Mouse (Mus musculus) CD4-positive, CD25-positive, alpha-beta regulatory T cell, adult 2 months (primary cell): Measurements from ENCODE around the gene Prp2.
"Not testable (repeated sequence)": the region's sequence is repeated elsewhere in the genome, so short reads cannot be mapped to it uniquely, and the experiment has no call there.

Source experiments
- DNase-seq: peaks from one replicate; pipeline ENCODE4 v3.0.0-alpha.2; 2012; ENCODE audit warnings: low read depth, low spot score

Prp2 gene

DNA sequence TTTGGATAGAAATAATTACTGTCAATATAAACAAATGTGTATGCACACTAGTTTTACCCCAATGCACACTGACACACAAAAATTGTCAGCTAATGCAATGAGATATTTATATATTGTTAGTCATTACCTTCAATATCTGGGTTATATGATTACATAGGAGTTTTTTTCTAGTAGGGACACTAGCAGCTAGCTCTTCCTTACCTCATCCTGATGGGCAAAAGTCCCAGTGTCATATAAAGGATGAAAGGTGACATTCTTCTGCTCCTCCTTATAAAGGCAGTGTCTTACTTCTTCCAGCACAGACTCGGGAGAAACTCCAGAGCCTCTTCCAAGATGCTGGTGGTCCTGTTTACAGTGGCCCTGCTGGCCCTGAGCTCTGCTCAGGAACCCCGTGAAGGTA, at the start of gene Prp2:
Prp2 (plus strand) TSS at position 301 of the 400 bp plus-strand sequence.
- not testable (repeated sequence) for DNase-seq

DNA sequence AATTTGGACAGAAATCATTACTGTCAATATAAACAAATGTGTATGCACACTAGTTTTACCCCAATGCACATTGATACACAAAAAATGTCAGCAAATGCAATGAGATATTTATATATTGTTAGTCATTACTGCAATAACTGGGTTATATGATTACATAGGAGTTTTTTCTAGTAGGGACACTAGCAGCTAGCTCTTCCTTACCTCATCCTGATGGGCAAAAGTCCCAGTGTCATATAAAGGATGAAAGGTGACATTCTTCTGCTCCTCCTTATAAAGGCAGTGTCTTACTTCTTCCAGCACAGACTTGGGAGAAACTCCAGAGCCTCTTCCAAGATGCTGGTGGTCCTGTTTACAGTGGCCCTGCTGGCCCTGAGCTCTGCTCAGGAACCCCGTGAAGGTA, 26.2 kb upstream of the Prp2 start, which contains the start of gene Prh1:
Prh1 (plus strand) TSS at position 301 of the 400 bp plus-strand sequence.
- DNase-seq, result not testable (repeated sequence)

DNA sequence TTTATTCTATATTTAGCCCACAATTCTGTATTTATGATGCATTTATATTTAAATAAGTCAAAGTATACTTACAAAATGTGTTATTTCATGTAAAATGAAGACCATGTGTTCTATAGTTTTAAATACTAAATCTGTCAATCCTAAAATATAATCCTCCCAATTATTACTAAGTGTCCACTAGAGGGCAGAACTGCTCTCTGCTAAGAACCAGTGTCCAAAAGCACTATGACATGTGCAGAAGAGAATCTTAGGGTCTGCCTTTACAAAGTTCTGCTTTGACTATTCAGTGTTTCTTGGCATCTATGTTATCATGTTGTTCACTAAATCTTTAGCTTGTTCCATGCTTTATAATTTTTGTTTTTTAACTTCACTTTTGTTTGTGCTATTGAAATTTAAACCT, 53.7 kb downstream of the Prp2 start:
- DNase-seq, result peak; percentile 7
